Mouse (Mus musculus) cerebellum, adult 9-11 months (tissue): ENCODE measurements around the gene Hsph1.

Experiments
- DNase-seq: peaks from one replicate; pipeline ENCODE4 v3.0.0; 2022

Gene Hsph1

GRCm38 (mm10) chr5:149585910-149586309 is 50.3 kb downstream of the Hsph1 start:
- no peak for DNase-seq

GRCm38 (mm10) chr5:149585231-149585630 is 50.9 kb downstream of the Hsph1 start:
- DNase-seq = no peak

GRCm38 (mm10) chr5:149584154-149584655 is 52.0 kb downstream of the Hsph1 start:
- no peak for DNase-seq

GRCm38 (mm10) chr5:149583507-149583906 is 52.7 kb downstream of the Hsph1 start:
- no peak for DNase-seq

GRCm38 (mm10) chr5:149582642-149583262 is 53.4 kb downstream of the Hsph1 start:
- no peak for DNase-seq

GRCm38 (mm10) chr5:149577449-149577848 is 58.7 kb downstream of the Hsph1 start:
- no peak for DNase-seq

GRCm38 (mm10) chr5:149576977-149577376 is 59.2 kb downstream of the Hsph1 start:
- no peak for DNase-seq

GRCm38 (mm10) chr5:149568993-149569392 is 67.2 kb downstream of the Hsph1 start:
- DNase-seq = no peak

GRCm38 (mm10) chr5:149566957-149567356 is 69.2 kb downstream of the Hsph1 start:
- DNase-seq = peak; percentile 68

GRCm38 (mm10) chr5:149566026-149566425 is 70.2 kb downstream of the Hsph1 start:
- DNase-seq = no peak
